Mouse (Mus musculus): ENCODE results near the gene Hs3st6.

- no peak for TF ChIP-seq CTCF (IDR thresholded peaks at IDR 0.05; ENCODE audit: borderline replicate concordance, insufficient read depth, low read length)
- TF ChIP-seq POLR2A (IDR thresholded peaks at IDR 0.05; ENCODE audit: low read depth, low read length): no peak
Measured at GRCm38 (mm10) chr17:24708646-24709045, 44.1 kb upstream of the Hs3st6 start.
